Mouse (Mus musculus) CD4-positive, CD25-positive, alpha-beta regulatory T cell, adult 2 months (primary cell): ENCODE results near the gene Schip1.
"Not testable (repeated sequence)": the region's sequence is repeated elsewhere in the genome, so short reads cannot be mapped to it uniquely, and the experiment has no call there.

Experiments
- DNase-seq: peaks from one replicate; pipeline ENCODE4 v3.0.0-alpha.2; 2012; ENCODE audit warnings: low read depth, low spot score

The Schip1 gene

DNA sequence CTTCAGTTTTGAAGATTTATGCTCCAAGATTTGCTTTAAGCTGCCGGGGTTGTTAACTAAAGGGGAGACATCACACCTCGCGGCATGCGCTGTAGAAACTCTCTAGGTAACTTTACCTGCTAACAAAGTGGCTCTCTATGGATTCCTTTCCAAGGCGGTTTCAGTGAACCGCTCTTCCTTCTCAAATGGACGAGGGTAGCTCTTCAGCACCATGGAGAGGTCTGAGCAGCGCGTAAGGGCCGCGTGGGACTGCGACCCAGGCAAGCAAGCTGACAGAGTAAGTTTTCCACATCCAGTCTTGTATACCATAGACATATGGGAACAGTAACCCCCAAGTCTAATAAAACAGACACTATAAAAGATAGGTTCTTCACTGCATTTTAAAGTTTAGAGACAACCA is at the start of gene Schip1:
Schip1 (plus strand) TSS at position 72 of the 400 bp plus-strand sequence.
- no peak for DNase-seq

GRCm38 (mm10) chr3:68015786-68016185 is 48.8 kb upstream of the Schip1 start:
- no peak for DNase-seq

DNA sequence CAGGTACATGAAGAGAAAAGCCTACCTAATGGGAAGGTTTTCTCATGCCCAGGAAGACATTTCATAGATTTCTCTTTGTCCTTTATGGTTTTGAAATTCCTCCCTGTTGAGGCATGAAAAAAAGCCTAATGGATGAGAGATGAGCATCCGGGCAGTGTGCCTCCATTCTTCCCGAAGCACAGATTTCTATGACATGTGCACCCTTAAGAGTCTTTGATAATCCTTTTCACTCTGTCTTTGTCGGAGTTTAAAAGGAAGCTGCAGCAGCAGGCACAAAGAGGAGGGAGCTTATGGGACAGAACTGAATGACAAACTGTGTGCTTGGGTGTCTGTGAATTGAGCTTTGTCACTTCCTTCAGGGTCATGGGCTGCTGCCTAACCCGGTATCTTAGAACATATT is 45.2 kb upstream of the Schip1 start:
- DNase-seq: no peak

GRCm38 (mm10) chr3:68036097-68036496 is 28.5 kb upstream of the Schip1 start:
- DNase-seq: no peak

- DNase-seq: no peak
Observed at GRCm38 (mm10) chr3:68042951-68043350, 21.7 kb upstream of the Schip1 start.

GRCm38 (mm10) chr3:68045475-68046416 is 18.9 kb upstream of the Schip1 start:
- DNase-seq: peak; percentile 59

GRCm38 (mm10) chr3:68053538-68053937 is 11.1 kb upstream of the Schip1 start:
- DNase-seq: peak; percentile 55

GRCm38 (mm10) chr3:68055071-68055470 is 9.5 kb upstream of the Schip1 start:
- no peak for DNase-seq

DNA sequence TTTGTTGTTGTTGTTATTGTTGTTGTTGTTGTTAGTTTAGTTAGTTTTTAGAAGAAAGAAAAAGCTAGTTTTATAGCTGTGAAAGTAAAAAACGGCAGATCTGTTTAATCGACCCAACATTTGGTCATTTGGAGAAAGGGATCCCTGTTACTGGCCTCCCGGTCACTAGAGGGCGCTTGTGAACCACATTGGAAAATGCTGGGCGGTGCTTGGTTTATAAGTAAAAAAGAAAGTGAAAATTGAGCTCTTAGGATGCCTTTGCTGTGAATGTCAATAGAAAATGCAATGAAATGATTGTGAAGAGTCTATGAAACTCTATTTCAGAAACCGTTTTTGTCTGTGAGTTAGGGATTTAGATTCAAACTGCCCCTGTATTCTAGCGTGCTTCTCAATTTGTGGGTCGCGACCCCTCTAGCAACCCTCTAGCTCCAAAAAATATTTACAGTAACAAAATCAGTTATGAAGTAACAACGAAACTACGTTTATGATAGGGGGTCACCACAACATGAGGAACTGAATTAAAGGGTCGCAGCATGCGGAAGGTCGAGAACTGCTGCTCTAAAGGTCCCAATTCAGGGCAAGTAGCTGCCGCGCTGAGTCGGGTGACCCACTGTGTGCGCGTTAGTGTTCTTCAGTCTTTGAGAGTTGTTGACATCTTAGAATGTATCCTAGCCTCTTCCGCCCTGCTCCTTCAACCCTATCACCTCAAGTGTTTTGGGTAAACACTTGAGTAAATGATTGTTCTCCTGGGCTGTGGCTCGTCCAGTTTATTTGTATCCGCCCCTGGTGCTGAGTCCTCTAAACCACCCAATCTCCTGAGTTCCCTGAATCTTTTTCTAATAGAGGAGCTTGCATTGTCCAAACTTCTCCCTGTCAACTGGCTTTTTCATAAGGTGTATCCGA is 8.0 kb upstream of the Schip1 start:
- peak; percentile 77 for DNase-seq

- peak; percentile 3 for DNase-seq
Observed at GRCm38 (mm10) chr3:68059162-68059800, 5.3 kb upstream of the Schip1 start.

- DNase-seq: no peak
Observed at GRCm38 (mm10) chr3:68071395-68072386, 7.1 kb downstream of the Schip1 start.

DNA sequence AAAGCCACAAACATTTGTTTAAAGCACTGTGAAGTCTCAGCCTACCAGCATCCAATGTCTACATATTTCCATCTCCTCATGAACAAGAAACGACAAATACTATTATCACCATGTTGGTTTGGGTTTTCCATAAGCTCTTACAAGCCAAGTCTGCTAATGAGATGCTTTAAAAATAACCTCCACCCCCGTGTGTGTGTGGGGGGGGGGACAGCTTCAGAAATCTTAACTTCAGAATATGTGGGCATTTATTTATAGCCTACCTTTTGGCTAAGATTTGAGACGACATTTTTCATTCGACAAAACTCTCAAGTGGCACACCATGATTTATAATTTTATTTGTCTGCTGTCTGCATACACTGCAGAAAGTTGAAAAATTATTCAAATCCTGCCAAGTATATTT is 12.8 kb downstream of the Schip1 start:
- DNase-seq: no peak

DNA sequence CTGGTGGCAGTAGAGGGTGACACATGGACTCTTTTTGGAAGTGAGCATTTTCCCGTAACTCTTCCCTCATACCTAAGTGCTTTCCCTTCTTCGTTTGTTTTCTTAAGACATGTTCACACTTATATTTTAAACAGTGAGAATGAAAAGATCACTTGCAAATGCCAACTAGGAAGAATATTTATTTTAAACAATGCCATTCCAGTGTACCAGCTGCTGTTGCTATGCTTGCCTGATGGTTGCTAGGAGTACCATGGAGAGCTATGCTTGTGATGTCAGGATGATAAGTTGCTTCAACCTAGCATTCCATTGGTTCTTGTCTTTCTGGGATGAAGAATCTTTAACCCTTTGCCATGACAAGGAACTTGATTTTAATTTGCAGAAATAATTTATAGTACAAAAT is 20.4 kb downstream of the Schip1 start:
- no peak for DNase-seq

GRCm38 (mm10) chr3:68092108-68092507 is 27.5 kb downstream of the Schip1 start:
- DNase-seq: no peak

GRCm38 (mm10) chr3:68096724-68097431 is 32.3 kb downstream of the Schip1 start:
- DNase-seq: no peak

GRCm38 (mm10) chr3:68099561-68099960 is 35.0 kb downstream of the Schip1 start:
- not testable (repeated sequence) for DNase-seq

- DNase-seq: no peak
Observed at GRCm38 (mm10) chr3:68101343-68101742, 36.7 kb downstream of the Schip1 start.

GRCm38 (mm10) chr3:68105081-68105685 is 40.6 kb downstream of the Schip1 start:
- no peak for DNase-seq

DNA sequence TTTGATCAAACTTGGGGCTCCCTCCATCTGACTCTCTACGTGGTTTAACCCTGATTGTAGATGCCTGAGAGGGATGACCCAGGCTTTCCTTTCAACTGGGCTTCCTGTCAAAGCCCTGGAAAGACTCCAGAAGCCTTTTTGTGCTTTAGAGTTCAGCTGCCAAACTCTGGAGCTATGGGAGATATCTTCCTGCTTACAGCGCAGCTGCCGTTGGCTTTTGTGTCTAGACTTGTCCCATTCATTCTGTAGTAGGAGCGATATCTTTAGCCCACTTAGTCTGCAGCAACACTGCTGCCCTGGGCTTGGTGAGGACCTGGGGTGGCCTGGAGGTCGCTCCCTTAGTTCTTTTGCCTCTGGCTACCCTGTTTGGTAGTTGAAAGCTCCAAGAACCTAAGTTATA is 56.7 kb downstream of the Schip1 start:
- no peak for DNase-seq
